Mouse (Mus musculus): Measurements from ENCODE around the gene Lrp5. TPM values are rescaled to one million over a fixed set of nuclear protein-coding genes. Genes with fewer than 3 reads are reported as not detected.

Gene Lrp5
- polyA plus RNA-seq, 1 experiment from 2014 or later, result 2.6 TPM

DNA sequence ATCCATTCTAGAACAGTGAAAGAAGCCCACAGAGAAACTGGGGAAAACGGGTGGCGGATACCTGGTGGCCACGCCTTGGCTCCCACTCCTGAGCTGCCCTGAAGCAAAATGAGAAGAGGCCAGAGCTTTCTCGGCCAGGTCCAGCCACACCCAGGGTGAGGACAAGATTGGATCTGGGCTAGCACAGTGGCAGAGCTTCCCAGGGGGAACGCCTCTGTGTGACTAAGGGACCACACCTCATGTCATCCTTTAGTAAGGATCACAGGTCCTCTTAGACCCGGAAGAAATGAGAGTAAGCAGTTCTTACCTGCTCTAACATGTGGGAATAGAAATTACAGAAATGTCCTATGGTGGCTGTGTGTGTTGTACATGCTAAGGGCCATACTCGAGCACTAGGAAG, 61.3 kb downstream of the Lrp5 start:
- DNase-seq (ENCODE audit: low spot score), result no peak
- 61% methylated on average over 7 of the region's 7 CpGs for WGBS
- H3K27ac ChIP-seq (replicated peaks), result peak overlapping the region; percentile 67

GRCm38 (mm10) chr19:3623824-3624223, 62.5 kb downstream of the Lrp5 start:
- ATAC-seq (ENCODE audit: low FRiP score, low TSS enrichment), result peak; percentile 34
- no peak overlapping the region for H3K4me2 ChIP-seq (replicated peaks; ENCODE audit: low read depth)
- no peaks in the 10 kb centered on the region for H3K27me3 ChIP-seq (ENCODE audit: control insufficient read depth, insufficient read depth, low read length)
- DNase-seq (ENCODE audit: low spot score), result peak; percentile 86
- H3K9me3 ChIP-seq (ENCODE audit: control insufficient read depth, low read length), result no peaks in the 10 kb centered on the region
- peak overlapping the region; percentile 67 for H3K27ac ChIP-seq (replicated peaks)
- no peaks in the 10 kb centered on the region for H3K4me1 ChIP-seq (replicated peaks; ENCODE audit: control insufficient read depth, insufficient read depth)
- 70% methylated on average over 5 of the region's 5 CpGs for WGBS
- TF ChIP-seq EP300 (optimal IDR thresholded peaks at IDR 0.05), result no peak
- peak; percentile 78 for TF ChIP-seq CTCF (IDR thresholded peaks at IDR 0.05; ENCODE audit: low read depth)
- H3K9ac ChIP-seq (ENCODE audit: low read length), result no peak overlapping the region
- peaks cover 18% of the 10 kb centered on the region for H3K36me3 ChIP-seq (ENCODE audit: control insufficient read depth, insufficient read depth, low read length)
- no peak overlapping the region for H3K4me3 ChIP-seq (ENCODE audit: low read depth, low read length)

More for the DNA sequence above, 61.3 kb downstream of the Lrp5 start:
- Histone ChIP-seq H3K36me3 (ENCODE audit: control insufficient read depth, insufficient read depth, low read length) (peaks cover 14% of the 10 kb centered on the region), H3K4me1 (replicated peaks; ENCODE audit: control insufficient read depth, insufficient read depth) (no peaks in the 10 kb centered on the region), H3K4me3 (ENCODE audit: low read depth, low read length) (no peak overlapping the region), H3K27me3 (ENCODE audit: control insufficient read depth, insufficient read depth, low read length) (no peaks in the 10 kb centered on the region), H3K4me2 (replicated peaks; ENCODE audit: low read depth) (no peak overlapping the region), H3K9me3 (ENCODE audit: control insufficient read depth, low read length) (no peaks in the 10 kb centered on the region), H3K9ac (ENCODE audit: low read length) (no peak overlapping the region)
- ATAC-seq (ENCODE audit: low FRiP score, low TSS enrichment), result peak; percentile 65
- TF ChIP-seq CTCF (IDR thresholded peaks at IDR 0.05; ENCODE audit: low read depth) (no peak), EP300 (optimal IDR thresholded peaks at IDR 0.05) (no peak)

DNA sequence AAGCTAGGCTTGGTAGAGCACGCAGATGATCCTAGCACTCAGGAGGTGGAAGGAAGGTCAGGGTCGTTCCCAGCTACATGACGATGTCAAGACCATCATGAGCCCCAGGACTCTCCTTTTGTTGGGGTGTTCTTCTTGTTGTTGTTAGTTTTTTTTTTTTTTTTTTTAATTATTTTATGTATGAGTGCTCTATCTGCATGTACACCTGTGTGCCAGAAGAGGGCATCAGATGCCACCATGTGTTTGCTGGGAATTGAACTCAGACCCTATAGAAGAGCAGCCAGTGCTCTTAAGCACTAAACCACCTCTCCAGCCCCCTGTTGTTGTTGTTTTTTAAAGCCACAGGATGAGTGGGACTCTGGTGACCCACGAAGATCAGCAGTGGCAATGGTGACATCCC, 63.1 kb downstream of the Lrp5 start:
- WGBS, result 90% methylated on average over 4 of the region's 4 CpGs
- H3K9me3 ChIP-seq (ENCODE audit: control insufficient read depth, low read length), result no peaks in the 10 kb centered on the region
- H3K27ac ChIP-seq (replicated peaks), result no peak overlapping the region
- H3K4me3 ChIP-seq (ENCODE audit: low read depth, low read length), result no peak overlapping the region
- H3K27me3 ChIP-seq (ENCODE audit: control insufficient read depth, insufficient read depth, low read length), result no peaks in the 10 kb centered on the region
- H3K36me3 ChIP-seq (ENCODE audit: control insufficient read depth, insufficient read depth, low read length), result peaks cover 23% of the 10 kb centered on the region
- DNase-seq (ENCODE audit: low spot score), result no peak
- TF ChIP-seq EP300 (optimal IDR thresholded peaks at IDR 0.05) (no peak), CTCF (IDR thresholded peaks at IDR 0.05; ENCODE audit: low read depth) (peak; percentile 9; the same call in 1 of the 2 replicates)
- no peak overlapping the region for H3K4me2 ChIP-seq (replicated peaks; ENCODE audit: low read depth)
- no peak for ATAC-seq (ENCODE audit: low FRiP score, low TSS enrichment)
- H3K9ac ChIP-seq (ENCODE audit: low read length), result no peak overlapping the region
- no peaks in the 10 kb centered on the region for H3K4me1 ChIP-seq (replicated peaks; ENCODE audit: control insufficient read depth, insufficient read depth)

- no peaks in the 10 kb centered on the region for H3K27me3 ChIP-seq (ENCODE audit: control insufficient read depth, insufficient read depth, low read length)
- DNase-seq (ENCODE audit: low spot score), result no peak
Observed at GRCm38 (mm10) chr19:3620871-3621270, 65.5 kb downstream of the Lrp5 start.

DNA sequence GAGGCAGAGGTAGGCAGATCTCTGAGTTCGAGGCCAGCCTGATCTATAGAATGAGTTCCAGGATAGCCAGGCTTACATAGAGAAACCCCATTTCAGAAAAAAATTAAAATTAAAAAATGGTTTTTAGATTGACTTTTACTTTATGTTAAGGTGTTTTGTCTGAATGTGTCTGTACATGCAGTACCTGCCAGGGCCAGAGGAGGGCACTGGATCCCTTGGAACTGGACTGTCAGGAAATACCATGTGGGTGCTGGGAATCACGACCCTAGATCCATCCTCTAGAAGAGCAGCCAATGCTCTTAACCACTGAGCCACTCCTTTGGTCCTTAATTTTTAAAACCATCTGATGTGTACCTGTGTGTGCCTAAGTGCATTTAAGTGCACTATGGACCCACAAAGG, 67.0 kb downstream of the Lrp5 start:
- ATAC-seq (ENCODE audit: low FRiP score, low TSS enrichment) (no peak), DNase-seq (ENCODE audit: low spot score) (no peak)

More at GRCm38 (mm10) chr19:3620871-3621270, 65.5 kb downstream of the Lrp5 start:
- Histone ChIP-seq H3K4me2 (replicated peaks; ENCODE audit: low read depth) (no peak overlapping the region), H3K4me1 (replicated peaks; ENCODE audit: control insufficient read depth, insufficient read depth) (no peaks in the 10 kb centered on the region), H3K9me3 (ENCODE audit: control insufficient read depth, low read length) (no peaks in the 10 kb centered on the region), H3K4me3 (ENCODE audit: low read depth, low read length) (no peak overlapping the region), H3K36me3 (ENCODE audit: control insufficient read depth, insufficient read depth, low read length) (peaks cover 26% of the 10 kb centered on the region), H3K27ac (replicated peaks) (no peak overlapping the region), H3K9ac (ENCODE audit: low read length) (no peak overlapping the region)
- ATAC-seq (ENCODE audit: low FRiP score, low TSS enrichment), result no peak
- 90% methylated on average over 10 of the region's 10 CpGs for WGBS
- TF ChIP-seq EP300 (optimal IDR thresholded peaks at IDR 0.05), result no peak
- no peak for TF ChIP-seq CTCF (IDR thresholded peaks at IDR 0.05; ENCODE audit: low read depth)

DNA sequence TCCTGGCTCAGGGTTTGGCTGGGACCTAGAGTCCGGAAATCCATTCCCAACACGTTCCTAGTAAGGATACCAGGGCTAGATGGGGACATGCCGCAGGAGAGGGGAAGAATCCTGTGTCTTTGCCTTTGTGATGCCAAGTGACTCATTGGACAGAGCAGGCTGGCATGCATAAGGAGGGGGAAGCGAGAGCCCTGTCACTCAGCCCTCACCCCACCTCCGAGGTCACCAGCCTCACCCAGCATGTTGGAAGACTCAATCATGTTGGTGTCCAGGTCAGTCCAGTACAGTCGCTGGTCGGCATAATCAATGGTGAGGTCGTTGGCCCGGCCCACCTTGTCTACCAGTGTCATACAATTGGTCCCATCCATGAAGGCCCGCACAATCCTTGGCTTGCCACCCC, 72.4 kb downstream of the Lrp5 start:
- 91% methylated on average over 10 of the region's 10 CpGs for WGBS
- Histone ChIP-seq H3K36me3 (ENCODE audit: control insufficient read depth, insufficient read depth, low read length) (peaks cover 18% of the 10 kb centered on the region), H3K9ac (ENCODE audit: low read length) (no peak overlapping the region), H3K27me3 (ENCODE audit: control insufficient read depth, insufficient read depth, low read length) (no peaks in the 10 kb centered on the region), H3K4me2 (replicated peaks; ENCODE audit: low read depth) (no peak overlapping the region), H3K4me3 (ENCODE audit: low read depth, low read length) (no peak overlapping the region), H3K4me1 (replicated peaks; ENCODE audit: control insufficient read depth, insufficient read depth) (no peaks in the 10 kb centered on the region), H3K27ac (replicated peaks) (no peak overlapping the region), H3K9me3 (ENCODE audit: control insufficient read depth, low read length) (no peaks in the 10 kb centered on the region)
- ATAC-seq (ENCODE audit: low FRiP score, low TSS enrichment), result no peak
- TF ChIP-seq CTCF (IDR thresholded peaks at IDR 0.05; ENCODE audit: low read depth), result no peak
- TF ChIP-seq EP300 (optimal IDR thresholded peaks at IDR 0.05), result no peak
- no peak for DNase-seq (ENCODE audit: low spot score)

More for the DNA sequence above, 67.0 kb downstream of the Lrp5 start:
- H3K36me3 ChIP-seq (ENCODE audit: control insufficient read depth, insufficient read depth, low read length), result peaks cover 28% of the 10 kb centered on the region
- no peak overlapping the region for H3K9ac ChIP-seq (ENCODE audit: low read length)
- WGBS, result 83% methylated on average over 2 of the region's 2 CpGs
- no peak for TF ChIP-seq EP300 (optimal IDR thresholded peaks at IDR 0.05)
- peak; percentile 63 for TF ChIP-seq CTCF (IDR thresholded peaks at IDR 0.05; ENCODE audit: low read depth)
- no peak overlapping the region for H3K4me2 ChIP-seq (replicated peaks; ENCODE audit: low read depth)
- no peaks in the 10 kb centered on the region for H3K9me3 ChIP-seq (ENCODE audit: control insufficient read depth, low read length)
- H3K4me1 ChIP-seq (replicated peaks; ENCODE audit: control insufficient read depth, insufficient read depth), result no peaks in the 10 kb centered on the region
- H3K27me3 ChIP-seq (ENCODE audit: control insufficient read depth, insufficient read depth, low read length), result no peaks in the 10 kb centered on the region
- no peak overlapping the region for H3K27ac ChIP-seq (replicated peaks)
- no peak overlapping the region for H3K4me3 ChIP-seq (ENCODE audit: low read depth, low read length)
